Mouse (Mus musculus) CD4-positive helper T cell, adult 2 months (primary cell): ENCODE data around the gene Srrd.
"Not testable (repeated sequence)": the region's sequence is repeated elsewhere in the genome, so short reads cannot be mapped to it uniquely, and the experiment has no call there.

Source experiments
- DNase-seq: peaks from one replicate; pipeline ENCODE4 v3.0.0-alpha.2; 2012; ENCODE audit warnings: low read depth, missing footprints, low spot score

Gene Srrd

DNA sequence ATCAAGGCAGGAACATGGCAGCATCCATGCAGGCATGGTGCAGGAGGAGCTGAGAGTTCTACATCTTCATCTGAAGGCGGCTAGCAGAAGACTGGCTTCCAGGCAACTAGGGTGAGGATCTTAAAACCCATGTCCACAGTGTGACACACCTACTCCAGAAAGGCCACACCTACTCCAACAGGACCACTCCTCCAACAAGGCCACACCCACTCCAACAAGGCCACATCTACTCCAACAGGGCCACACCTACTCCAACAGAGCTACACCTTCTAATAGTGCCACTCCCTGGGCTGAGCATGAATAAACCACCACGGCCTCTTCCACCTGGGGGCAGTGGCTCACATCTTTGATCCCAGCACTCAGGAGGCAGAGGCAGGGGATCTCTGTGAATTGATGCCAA, 23.5 kb downstream of the Srrd start:
- not testable (repeated sequence) for DNase-seq

DNA sequence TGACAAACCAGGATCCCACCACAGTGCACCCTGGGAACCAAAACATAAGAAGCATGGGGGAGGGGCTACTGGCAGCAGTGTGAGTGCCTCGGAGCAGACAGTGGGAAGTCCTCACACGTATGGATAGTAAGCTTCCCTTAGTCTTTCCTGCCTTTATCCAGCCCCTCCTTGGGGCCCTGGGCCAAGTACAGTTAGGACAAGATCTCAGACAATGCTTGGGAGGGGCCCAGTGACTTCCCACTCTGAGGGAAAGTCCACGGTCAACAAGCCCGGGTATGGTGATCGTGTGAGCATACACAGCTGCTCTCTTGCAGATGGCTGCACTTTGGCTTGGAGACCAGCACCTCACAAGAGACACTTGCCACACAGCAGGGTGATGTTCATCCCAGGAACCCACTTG, 25.5 kb downstream of the Srrd start:
- DNase-seq = no peak

DNA sequence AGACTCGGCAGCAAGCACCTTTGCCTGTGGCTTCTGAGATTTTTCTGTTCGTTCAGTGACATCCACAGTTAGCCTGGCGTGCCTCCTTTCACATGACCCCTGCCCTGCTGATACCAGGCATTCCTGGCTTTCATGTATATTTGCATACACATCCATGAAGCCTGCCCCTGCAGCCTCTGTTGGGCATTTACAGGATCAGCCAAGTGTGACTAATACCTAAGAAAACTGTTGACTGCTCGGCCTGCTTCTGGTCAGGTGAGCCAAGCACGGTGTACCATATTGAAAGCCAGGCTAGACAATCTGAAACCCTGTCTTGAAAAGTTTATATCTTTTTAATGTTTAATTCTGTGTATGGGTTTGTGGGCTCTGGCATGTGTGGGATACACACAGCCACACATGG, 26.4 kb downstream of the Srrd start:
- no peak for DNase-seq

DNA sequence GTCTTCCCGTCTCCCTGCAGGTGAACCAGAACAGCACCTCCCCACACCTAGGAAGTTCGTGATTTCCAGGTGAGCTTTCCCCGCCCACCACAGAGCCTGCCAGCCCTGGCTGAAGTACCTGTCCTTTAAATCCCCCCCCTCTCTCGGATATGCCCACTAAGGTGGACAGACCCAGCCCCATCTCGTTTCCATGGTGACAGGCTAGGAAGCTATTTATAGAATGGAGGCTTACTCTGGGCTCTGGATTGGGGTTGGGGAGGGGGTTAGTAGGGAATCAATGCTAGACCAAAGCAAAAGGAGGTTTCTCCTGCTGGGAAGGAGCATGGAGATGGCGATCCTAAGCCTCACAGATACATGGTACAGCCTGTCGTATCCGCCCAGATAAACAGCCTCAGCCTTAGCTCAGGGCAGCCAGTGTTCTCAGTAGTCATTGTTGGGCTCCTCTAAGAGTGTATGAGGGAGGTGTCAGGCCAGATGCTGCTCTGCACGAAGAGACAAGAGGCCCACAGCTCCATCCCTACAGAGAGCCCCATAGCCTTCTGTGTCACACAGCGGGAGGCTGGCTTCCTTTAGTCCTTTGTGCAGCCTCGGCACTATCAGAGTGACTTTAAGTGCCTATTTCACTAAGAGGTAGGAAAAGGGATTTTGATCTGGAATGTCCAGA, 29.5 kb downstream of the Srrd start:
- DNase-seq = no peak

DNA sequence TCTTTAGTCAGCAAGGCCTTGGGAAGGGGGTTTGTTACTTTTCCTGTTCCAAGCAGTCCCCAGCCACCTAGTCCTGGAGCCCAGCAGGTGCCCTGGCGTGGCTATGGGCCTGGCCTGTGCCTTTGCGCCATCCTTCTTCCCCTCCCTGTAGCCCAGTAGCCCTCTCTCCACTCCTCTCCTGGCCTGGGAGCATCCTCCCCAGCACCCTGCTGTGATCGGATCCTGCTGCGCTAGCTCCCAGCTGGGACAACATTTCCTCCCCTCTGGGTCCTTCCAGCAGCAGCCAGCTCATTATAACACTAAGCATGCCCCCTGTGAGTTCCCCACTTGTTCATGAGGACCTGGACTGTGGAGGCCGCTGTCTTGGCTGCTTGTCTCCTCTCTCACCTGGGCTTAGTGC, 37.0 kb downstream of the Srrd start:
- DNase-seq = no peak

DNA sequence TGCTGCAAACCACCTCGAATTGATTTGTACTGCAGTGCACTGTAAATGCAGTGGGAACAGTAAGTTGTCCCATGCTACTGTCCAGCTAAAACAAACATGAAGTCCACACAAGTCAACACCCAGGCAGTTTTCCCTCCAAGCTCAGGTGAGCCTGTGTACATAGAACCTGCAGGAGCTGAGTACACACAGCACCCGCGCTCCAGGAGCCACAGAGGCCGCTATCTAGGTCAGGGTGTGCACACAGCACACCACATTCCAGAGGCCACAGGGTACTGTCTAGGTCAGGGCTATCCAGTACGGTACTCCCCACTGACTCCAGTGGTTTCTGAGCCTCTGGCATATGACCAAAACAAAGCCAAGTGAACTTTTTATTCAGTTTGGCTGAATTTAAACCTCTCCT, 40.5 kb downstream of the Srrd start:
- DNase-seq = no peak

DNA sequence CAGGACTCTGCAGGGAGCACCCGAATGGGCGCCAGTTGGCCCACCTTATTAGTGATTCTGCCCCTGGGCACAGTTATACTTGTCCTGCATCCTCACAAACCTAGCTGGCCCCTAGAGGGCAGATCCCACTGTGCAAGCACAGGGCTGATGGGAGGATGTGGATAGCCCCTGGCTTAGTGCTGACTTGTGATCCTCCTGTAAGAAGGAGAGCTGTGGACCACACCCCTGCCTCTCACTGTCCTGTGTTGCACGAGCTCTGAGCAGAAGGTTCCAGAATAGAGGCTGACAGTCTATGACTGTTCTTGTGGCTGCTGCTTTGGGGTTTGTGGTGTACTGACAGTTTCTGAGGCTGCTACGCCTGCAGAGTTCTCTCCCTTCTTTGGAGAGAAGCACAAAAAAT, 41.1 kb downstream of the Srrd start:
- DNase-seq = peak; percentile 80

DNA sequence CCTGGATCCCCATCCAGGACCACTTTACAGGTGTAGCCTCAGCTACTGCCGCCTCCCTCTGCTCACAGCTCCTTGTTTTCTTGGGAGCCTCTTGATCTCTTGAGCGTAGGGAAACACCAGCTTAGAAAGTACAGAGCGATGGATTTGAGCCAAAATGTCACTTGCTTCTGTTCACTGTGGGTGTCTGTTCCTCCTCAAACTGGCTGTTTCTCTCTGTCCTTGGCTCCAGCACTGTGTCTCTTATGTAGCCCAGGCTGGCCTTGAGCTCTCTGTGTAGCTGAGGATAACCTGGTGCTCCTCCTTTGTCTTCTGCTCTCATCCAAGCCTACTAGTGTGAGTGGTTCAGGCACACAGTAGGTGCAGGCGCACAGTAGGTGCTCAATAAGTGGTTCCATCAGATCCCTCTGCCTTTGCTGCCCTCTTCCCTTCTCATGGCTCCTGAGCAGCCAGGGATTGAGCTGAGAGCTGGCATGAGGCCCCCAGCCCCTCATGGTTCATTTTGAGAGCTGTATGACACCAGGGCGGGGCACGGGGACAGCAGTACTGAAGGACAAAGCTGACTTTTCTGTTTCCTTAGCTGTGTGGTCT, 42.0 kb downstream of the Srrd start:
- no peak for DNase-seq

DNA sequence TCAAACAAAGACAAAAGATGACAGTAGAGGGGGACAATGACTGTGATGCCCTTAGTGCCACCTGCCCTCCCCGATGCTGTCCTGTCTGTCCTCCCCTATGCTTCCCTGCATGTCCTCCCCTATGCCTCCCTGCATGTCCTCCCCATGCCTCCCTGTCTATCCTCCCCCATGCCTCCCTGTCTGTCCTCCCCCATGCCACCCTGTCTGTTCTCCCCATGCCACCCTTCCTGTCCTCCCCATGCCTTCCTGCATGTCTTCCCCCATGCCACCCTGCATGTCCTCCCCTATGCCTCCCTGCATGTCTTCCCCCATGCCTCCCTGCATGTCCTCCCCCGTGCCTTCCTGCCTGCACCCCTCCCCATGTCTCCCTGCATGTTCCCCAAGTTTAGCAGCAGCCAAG, 42.7 kb downstream of the Srrd start:
- DNase-seq = no peak

DNA sequence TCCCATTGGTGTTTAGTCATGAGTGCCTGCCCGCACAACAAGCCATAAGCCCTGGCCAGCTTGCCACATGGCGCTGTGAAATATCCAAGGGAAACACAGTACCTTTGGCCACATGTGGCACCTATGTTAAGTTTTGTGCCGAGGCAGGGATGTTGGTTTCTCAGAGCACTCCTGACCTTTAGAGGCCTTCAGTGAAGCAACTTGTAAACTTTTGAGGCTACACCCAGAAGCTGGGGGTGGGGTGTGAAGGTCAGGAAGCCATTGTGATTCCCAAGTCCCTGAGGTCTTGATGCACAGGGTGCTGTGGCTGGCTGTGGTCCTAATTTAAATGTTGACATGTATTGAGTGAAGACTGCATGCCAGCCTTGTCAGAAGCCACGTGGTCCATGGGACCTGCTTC, 43.4 kb downstream of the Srrd start:
- DNase-seq = no peak

DNA sequence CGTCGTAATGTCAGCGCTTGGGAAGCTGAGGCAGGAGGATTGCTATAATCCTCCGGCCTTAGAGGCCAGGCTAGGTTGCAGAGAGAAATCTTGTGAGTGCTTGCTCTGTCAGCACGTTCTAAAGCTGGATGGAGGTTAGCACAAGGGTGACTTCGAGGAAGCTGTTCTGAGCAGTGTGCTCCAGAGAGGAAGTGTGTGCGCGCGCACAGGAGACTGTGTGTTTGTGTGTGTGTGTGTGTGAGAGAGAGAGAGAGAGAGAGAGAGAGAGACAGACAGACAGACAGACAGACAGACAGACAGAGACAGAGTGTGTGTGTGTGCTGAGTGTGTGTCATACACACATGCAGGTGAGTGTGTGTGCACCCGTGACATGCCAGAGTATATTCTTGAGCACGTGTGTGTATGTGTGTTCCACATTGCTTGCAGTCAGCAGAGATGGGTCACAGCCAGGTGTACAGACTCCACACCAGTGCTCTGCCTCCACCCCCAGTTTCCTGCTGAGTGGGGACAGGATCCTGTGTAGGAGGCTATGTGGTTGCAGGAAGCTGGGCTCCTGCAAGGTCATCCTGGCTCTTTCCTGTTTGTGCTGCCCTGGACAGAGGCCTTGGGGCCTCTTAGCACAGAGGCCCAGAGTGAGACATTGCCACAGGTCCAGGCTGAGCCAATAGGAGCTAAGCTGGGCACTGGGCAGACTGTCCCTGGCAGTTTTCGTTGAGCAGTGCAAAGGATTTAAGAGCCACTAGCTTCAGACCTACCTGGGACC, 44.4 kb downstream of the Srrd start:
- peak; percentile 75 for DNase-seq

DNA sequence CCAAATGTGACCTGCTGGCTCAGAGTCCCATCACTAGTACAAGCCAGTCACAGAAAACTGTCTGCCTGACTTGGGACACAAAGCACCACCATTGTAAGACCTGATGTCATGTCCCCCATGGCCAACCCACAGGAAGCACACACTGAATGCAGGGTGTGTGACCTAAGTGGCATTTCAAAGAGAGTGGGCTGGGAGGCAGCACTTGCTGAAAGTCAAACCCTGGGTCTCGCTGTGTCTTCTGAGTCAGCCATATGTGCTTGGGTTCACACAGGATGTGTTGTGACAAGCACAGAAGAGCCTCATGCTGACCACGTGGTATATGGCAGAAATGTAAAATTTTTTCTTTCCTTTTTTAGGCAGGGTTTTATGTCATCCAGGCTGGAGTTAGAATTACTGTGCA, 45.6 kb downstream of the Srrd start:
- peak; percentile 87 for DNase-seq

DNA sequence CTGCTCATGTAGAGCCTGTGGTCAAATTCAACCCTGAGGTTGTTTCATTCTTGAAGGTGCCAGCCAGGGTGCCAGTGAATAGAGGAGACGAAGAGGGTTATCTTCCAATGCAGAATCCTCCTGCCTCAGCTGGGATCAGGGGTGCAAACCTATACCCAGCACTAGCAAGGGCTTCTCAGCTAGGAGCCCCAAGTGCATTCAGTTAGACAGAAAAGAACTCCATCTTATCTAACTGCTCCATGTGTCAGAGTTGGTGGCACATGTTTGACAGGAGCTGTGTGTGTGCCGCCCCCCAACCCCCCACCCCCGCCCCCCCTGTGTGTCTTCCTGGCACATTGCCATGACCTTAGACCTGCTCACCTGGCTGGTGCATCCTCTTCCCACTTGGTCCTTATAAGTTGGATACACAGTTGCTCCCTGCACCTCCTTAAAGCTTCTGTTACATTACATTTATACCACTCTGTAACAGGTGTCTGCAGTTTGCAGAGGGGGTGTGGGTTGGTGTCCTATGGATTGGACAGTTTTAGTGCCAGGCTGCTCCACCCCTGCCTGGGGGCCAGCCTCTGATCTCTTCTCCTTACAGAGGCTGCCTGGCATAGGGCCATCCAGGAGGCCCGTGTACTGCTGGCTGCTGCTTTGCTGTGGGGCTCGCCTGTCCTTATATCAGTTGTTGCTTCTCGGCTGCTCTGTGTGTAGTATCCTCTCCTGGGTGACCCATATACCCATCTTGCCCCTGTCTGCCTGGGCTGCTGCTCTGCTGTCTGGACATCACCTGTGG, 46.2 kb downstream of the Srrd start:
- peak; percentile 39 for DNase-seq

DNA sequence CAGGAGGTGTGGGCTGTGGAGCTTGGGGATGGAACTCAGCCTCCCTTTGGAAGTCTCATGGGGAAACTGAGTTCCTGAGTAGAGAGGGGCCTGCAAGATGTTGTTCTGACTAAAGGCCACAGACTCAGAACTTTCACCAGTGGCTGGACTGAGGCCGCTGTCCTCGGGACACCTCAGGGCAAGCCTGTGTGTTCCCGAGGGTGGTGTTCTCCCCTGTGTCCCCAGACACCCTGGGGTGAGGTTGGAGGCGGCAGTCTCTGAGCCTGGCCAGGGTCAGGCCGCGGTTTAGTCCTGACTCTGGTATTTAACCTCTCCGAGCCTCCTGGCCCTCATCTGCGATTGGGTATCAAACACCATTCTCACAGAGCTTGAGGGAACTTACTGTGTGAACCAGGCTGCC, 47.3 kb downstream of the Srrd start:
- DNase-seq = no peak

DNA sequence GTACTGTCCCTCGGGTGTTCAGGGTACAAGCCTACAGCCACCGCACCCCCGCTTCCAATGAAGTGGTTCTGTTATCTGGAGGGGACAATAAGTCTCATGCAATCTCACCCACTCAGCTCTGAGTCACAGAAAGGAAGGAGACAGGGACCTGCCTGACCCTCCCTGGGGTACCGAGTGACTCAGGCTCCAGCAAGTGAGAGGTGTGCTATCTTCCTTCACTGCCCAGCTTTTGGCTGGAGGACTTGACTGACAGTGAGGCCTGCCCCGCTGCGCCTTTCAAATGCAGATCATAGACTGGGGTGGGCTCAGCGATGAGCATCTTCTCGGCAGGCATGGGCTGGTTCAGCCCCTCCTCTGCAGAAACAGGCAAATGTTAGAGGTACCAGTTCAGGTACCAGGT, 47.7 kb downstream of the Srrd start:
- DNase-seq = no peak

DNA sequence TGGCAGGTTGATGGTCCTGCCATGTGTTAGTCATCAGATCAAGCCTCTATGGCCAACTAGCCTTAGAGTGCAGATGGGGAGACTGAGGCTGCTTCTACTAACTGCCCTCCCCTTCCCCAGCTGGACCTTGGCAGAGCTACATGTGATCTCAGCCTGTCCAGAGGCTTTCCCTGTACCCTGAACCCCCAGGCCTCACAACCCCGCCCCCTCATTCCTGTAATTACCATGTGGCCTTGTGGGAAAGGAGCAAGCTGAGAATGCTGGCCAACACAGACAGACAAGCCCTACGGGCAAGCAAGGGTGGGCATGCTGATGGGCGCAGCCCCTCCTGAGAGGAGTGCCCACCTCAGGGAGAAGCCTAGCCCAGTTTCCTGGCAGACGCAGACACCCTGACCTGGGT, 48.1 kb downstream of the Srrd start:
- no peak for DNase-seq

DNA sequence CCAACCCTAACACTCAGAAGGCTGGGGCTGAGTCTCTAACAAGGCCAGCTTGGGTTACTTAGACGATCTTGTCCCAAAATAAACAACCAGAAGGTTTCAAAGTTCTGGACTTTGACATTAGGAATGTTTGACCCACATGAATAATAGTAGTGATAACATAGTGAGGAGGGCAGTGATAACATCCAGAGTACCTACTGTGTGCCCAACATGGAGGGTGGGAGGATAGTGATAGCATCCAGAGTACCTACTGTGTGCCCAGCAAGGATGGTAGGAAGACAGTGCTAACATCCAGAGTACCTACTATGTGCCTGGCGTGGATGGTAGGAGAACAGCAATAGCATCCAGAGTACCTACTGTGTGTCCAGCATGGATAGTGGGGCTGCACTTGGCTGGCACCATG, 49.0 kb downstream of the Srrd start:
- DNase-seq = no peak

DNA sequence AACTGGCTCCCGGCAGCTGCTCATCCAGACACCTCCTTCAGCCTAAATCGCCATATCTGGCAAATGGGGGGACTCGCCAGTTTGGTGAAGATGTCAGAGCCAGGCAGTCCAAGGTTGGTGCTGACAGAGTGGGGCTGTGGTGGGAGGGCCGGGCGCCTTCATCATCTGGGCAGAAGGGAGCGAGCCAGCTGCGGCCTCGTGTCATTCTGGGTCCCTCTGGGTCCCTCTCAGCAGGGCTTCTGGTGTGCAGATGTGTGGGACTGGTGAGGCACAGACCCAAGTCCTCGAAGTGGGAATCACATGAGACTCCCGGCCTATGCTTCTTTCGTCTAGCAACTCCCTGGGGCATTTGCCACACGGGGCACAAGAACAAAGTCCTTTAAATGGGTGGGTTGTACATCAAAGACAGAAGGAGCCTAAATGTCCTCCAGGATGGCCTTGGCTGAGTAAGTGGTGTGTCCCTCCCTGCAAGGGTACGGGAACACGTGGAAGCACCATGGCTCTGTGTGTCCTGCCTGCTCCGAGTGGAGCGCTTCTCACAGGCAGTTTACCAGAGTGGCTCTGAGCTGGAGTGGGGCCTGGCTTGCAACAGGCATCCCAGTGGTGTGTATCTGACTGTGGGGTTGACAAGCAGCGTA, 50.4 kb downstream of the Srrd start:
- no peak for DNase-seq

DNA sequence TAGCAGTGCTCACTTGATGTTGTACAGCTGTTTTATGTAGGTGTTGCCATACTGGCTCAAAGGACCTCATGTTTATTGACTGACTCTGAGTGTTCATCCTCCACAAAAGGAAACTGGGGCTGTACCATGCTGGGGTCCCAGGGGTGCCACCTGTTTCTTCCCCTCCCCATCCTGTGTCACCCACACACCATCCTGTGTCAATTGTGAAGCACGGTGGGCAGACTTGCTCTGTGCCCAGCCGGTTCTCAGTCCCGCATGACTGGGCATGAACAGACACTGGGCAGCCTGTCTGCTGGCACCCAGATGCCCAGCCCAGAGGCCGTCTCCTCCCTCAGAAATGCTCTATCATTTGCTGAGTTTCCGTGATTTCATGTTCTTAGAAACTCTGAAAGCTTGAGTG, 51.0 kb downstream of the Srrd start:
- DNase-seq = no peak

DNA sequence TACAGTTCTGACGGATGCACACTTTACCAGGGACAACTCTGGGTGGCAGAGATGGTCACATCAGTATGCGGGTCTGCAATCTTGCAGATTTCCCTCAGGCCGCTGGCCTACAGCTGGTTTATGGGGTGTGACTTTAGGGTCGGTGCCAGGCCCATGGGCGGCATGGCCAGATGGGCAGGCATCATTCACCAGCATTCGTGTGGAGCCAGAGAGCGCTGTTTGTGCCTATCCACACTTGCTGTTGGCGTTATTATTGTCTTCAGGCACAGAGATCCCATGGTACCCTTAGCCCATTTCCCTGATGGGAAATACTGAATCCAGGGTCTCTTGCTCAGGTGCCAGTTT, 52.3 kb downstream of the Srrd start:
- no peak for DNase-seq

DNA sequence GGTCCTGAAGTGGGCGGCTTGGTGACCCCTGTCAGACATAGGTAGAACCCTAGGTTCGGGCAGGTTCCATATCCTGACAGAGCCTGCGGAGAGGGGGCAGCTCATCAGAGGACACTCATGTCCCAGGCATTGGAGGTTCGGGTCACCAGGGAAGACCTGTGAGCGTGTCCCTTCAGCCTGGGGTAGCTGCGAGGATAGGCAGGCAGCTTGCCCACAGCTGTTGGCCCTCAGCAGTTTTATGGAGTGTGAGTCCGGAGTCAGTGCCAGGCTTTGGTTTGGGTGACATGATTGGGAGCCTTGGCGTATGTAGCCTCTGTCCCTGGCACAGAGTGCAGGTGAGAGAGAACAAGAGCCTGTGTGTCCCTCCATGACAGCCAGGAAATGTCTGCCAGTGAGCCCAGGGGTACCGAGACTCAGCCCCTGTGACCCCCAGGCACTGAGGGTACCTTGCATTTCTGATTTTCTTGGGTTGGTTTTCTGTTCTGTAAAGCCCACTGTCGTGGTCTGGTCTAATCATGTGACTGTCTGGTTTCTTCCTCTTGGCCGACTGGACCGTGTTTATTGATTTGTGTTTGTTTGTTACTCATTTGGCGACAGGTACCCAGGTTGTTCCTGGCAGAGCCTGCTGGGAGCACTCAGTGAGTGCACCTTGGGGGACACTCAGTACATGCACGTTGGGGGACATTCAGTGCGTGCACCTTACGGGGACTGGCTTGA, 52.9 kb downstream of the Srrd start:
- DNase-seq = no peak
